ENCODE assay signal across 39 mouse cellular contexts in genomic region chr9:15916600-15916999, GRCm38 (mm10). TPM values are rescaled to one million over a fixed set of nuclear protein-coding genes. Genes with fewer than 3 reads are reported as not detected.
"Had no signal": no experiment of that assay in that cellular context is flagged by ENCODE, and none has a peak within 500 bp of the region (broad histone marks: within the 10 kb centered on the region; RNA-seq: fewer than 3 reads in every experiment).

No protein-coding gene starts in this region.

- H3K4me1 ChIP-seq: embryonic facial prominence, embryonic 10.5 days; embryonic facial prominence, embryonic 12.5 days; embryonic facial prominence, embryonic 13.5 days; embryonic facial prominence, embryonic 15.5 days; forebrain, embryonic 10.5 days; forebrain, embryonic 13.5 days; forebrain, embryonic 15.5 days had no signal

- H3K4me3 ChIP-seq: embryonic facial prominence, embryonic 10.5 days; embryonic facial prominence, embryonic 12.5 days; embryonic facial prominence, embryonic 13.5 days; embryonic facial prominence, embryonic 15.5 days; erythroblast, embryonic 14.5 days; forebrain, embryonic 10.5 days; forebrain, embryonic 12.5 days; forebrain, embryonic 13.5 days; forebrain, embryonic 15.5 days; gastrocnemius, adult 2 months; heart, adult 2 months had no signal

- H3K36me3 ChIP-seq: embryonic facial prominence, embryonic 12.5 days; embryonic facial prominence, embryonic 13.5 days; embryonic facial prominence, embryonic 15.5 days had no signal

- H3K9ac ChIP-seq: embryonic facial prominence, embryonic 12.5 days; embryonic facial prominence, embryonic 13.5 days; embryonic facial prominence, embryonic 15.5 days; forebrain, embryonic 12.5 days; forebrain, embryonic 13.5 days; forebrain, embryonic 15.5 days; forebrain, postnatal 0 days had no signal

- H3K9me3 ChIP-seq: embryonic facial prominence, embryonic 10.5 days; embryonic facial prominence, embryonic 12.5 days; embryonic facial prominence, embryonic 13.5 days; embryonic facial prominence, embryonic 15.5 days; forebrain, embryonic 10.5 days; forebrain, embryonic 12.5 days; forebrain, embryonic 13.5 days; forebrain, embryonic 15.5 days had no signal

- H3K27me3 ChIP-seq: embryonic facial prominence, embryonic 13.5 days; embryonic facial prominence, embryonic 15.5 days; forebrain, embryonic 12.5 days; forebrain, embryonic 13.5 days; forebrain, embryonic 15.5 days had no signal

- H3K27ac ChIP-seq: embryonic facial prominence, embryonic 10.5 days; embryonic facial prominence, embryonic 12.5 days; embryonic facial prominence, embryonic 13.5 days; embryonic facial prominence, embryonic 15.5 days; forebrain, embryonic 10.5 days; forebrain, embryonic 12.5 days; forebrain, embryonic 13.5 days; forebrain, embryonic 15.5 days; gastrocnemius, adult 2 months; heart, adult 2 months had no signal

- DNase-seq: cerebellum, adult 9-10 months; cerebellum, adult 9-11 months; cerebellum, postnatal 10 days; cerebellum, postnatal 14 days; cerebellum, postnatal 25 days; cerebellum, postnatal 36 days; embryo, embryonic 11 days; forebrain, postnatal 0 days; gastrocnemius, adult 2 months; gastrocnemius, postnatal 10 days; gastrocnemius, postnatal 14 days; gastrocnemius, postnatal 25 days; gastrocnemius, postnatal 36 days; heart, adult 11 months; heart, adult 18-20 months; heart, adult 2 months had no signal

RNA-seq across cellular contexts. Expression of gene Mtnr1b, which starts 42.2 kb away (rescaled TPM):
- total RNA-seq: common myeloid progenitor, adult 5-6 weeks; forebrain, postnatal 0 days; gastrocnemius, adult 18-20 months; gastrocnemius, adult 2 months; gastrocnemius, adult 8-10 months; gastrocnemius, postnatal 10 days; gastrocnemius, postnatal 14 days; gastrocnemius, postnatal 25 days; gastrocnemius, postnatal 36 days; gastrocnemius, postnatal 4 days; granulocyte monocyte progenitor cell, adult 5-6 weeks; heart, adult 18-20 months; heart, adult 2 months; heart, adult 8-10 months had no signal
- polyA plus RNA-seq: cortical plate, adult 2 months; embryonic facial prominence, embryonic 10.5 days; embryonic facial prominence, embryonic 11.5 days; embryonic facial prominence, embryonic 12.5 days; embryonic facial prominence, embryonic 13.5 days; embryonic facial prominence, embryonic 14.5 days; embryonic facial prominence, embryonic 15.5 days; erythroblast, embryonic 14.5 days; forebrain, embryonic 10.5 days; forebrain, embryonic 11.5 days; forebrain, embryonic 12.5 days; forebrain, embryonic 13.5 days; forebrain, embryonic 14.5 days; forebrain, embryonic 15.5 days; forebrain, embryonic 16.5 days; forebrain, postnatal 0 days; frontal cortex, adult 2 months; gonadal fat pad, adult 2 months; heart, adult 2 months had no signal
